Mouse (Mus musculus): ENCODE measurements around the gene Fam129b. TPM values are rescaled to one million over a fixed set of nuclear protein-coding genes. Genes with fewer than 3 reads are reported as not detected.
A peak's percentile ranks its signal among the peaks of the same experiment; 100 is the strongest.

Fam129b gene
- polyA plus RNA-seq, 2 experiments = 2.7 to 5.9 TPM

GRCm38 (mm10) chr2:32869721-32870274, 6.1 kb upstream of the Fam129b start:
- ATAC-seq (ENCODE audit: insufficient read depth) = no peak
- Histone ChIP-seq H3K4me2 (ENCODE audit: low read depth) (no peak overlapping the region), H3K27ac (no peak overlapping the region), H3K4me3 (ENCODE audit: insufficient read depth in 1 of 2, low read depth in 2 of 2, low read length in 2 of 2) (no peak overlapping the region), H3K36me3 (replicated peaks; ENCODE audit: control insufficient read depth, insufficient read depth, low read depth) (no peaks in the 10 kb centered on the region), H3K27me3 (ENCODE audit: control insufficient read depth, insufficient read depth, low read length) (no peaks in the 10 kb centered on the region), H3K9me3 (ENCODE audit: control insufficient read depth, low read length) (no peaks in the 10 kb centered on the region), H3K9ac (replicated peaks) (no peak overlapping the region), H3K4me1 (replicated peaks; ENCODE audit: control insufficient read depth in 2 of 2, insufficient read depth in 2 of 2, low read length in 1 of 2) (peaks cover 3 to 4% of the 10 kb centered on the region in 2 experiments; a peak in 2 of 4 replicates)
- WGBS (ENCODE audit: insufficient replicate concordance) = 54% methylated on average over 6 of the region's 6 CpGs
- TF ChIP-seq EP300 (IDR thresholded peaks at IDR 0.05; ENCODE audit: low read depth) (no peak), CTCF (IDR thresholded peaks at IDR 0.05; ENCODE audit: low read depth) (no peak)
- no peak for DNase-seq (ENCODE audit: low read depth in 3 of 3, low spot score in 3 of 3)

- no peaks in the 10 kb centered on the region for H3K27me3 ChIP-seq (ENCODE audit: control insufficient read depth, insufficient read depth, low read length)
- DNase-seq (ENCODE audit: low read depth in 3 of 3, low spot score in 3 of 3) (no peak), ATAC-seq (ENCODE audit: insufficient read depth) (no peak)
- H3K27ac ChIP-seq = no peak overlapping the region
- H3K4me3 ChIP-seq (ENCODE audit: insufficient read depth in 1 of 2, low read depth in 2 of 2, low read length in 2 of 2) = no peak overlapping the region
- H3K9me3 ChIP-seq (ENCODE audit: control insufficient read depth, low read length) = no peaks in the 10 kb centered on the region
- TF ChIP-seq EP300 (IDR thresholded peaks at IDR 0.05; ENCODE audit: low read depth) = no peak
- TF ChIP-seq CTCF (IDR thresholded peaks at IDR 0.05; ENCODE audit: low read depth) = no peak
- peaks cover 7 to 9% of the 10 kb centered on the region in 2 experiments for H3K4me1 ChIP-seq (replicated peaks; ENCODE audit: control insufficient read depth in 2 of 2, insufficient read depth in 2 of 2, low read length in 1 of 2)
- 38% methylated on average over 8 of the region's 8 CpGs for WGBS (ENCODE audit: insufficient replicate concordance)
- no peaks in the 10 kb centered on the region for H3K36me3 ChIP-seq (replicated peaks; ENCODE audit: control insufficient read depth, insufficient read depth, low read depth)
- H3K9ac ChIP-seq (replicated peaks) = no peak overlapping the region
- no peak overlapping the region for H3K4me2 ChIP-seq (ENCODE audit: low read depth)
Observed at GRCm38 (mm10) chr2:32870275-32871100, 5.4 kb upstream of the Fam129b start.

DNA sequence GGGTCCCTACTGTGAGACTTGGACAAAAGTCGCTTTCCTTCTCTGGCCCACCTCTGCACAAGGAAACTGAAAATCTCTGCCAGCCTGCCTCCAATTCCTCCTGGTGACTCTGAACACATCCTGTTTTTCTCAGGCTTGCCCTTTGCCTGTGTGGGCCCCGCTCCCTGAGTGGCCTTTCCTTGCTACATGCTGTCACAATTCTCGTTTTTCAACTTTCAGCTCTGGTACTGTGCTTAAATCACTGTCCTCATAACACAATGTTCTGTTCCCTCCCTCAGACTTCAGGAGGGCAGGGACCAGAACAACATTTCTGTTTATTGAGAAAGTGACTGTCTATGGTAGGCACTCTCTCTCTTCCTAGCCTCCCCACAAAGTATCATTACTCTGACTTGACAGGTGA, 1.8 kb upstream of the Fam129b start:
- DNase-seq (ENCODE audit: low read depth in 3 of 3, low spot score in 3 of 3) = no peak
- Histone ChIP-seq H3K9me3 (ENCODE audit: control insufficient read depth, low read length) (no peaks in the 10 kb centered on the region), H3K36me3 (replicated peaks; ENCODE audit: control insufficient read depth, insufficient read depth, low read depth) (no peaks in the 10 kb centered on the region), H3K27ac (no peak overlapping the region), H3K4me3 (ENCODE audit: insufficient read depth in 1 of 2, low read depth in 2 of 2, low read length in 2 of 2) (no peak overlapping the region), H3K27me3 (ENCODE audit: control insufficient read depth, insufficient read depth, low read length) (no peaks in the 10 kb centered on the region; the same call in 1 of the 2 replicates), H3K9ac (replicated peaks) (no peak overlapping the region), H3K4me2 (ENCODE audit: low read depth) (no peak overlapping the region), H3K4me1 (replicated peaks; ENCODE audit: control insufficient read depth in 2 of 2, insufficient read depth in 2 of 2, low read length in 1 of 2) (peaks cover 9 to 20% of the 10 kb centered on the region in 2 experiments)
- TF ChIP-seq CTCF (IDR thresholded peaks at IDR 0.05; ENCODE audit: low read depth) (no peak), EP300 (IDR thresholded peaks at IDR 0.05; ENCODE audit: low read depth) (no peak)
- 55% methylated on average over 3 of the region's 3 CpGs for WGBS (ENCODE audit: insufficient replicate concordance)
- ATAC-seq (ENCODE audit: insufficient read depth) = no peak

DNA sequence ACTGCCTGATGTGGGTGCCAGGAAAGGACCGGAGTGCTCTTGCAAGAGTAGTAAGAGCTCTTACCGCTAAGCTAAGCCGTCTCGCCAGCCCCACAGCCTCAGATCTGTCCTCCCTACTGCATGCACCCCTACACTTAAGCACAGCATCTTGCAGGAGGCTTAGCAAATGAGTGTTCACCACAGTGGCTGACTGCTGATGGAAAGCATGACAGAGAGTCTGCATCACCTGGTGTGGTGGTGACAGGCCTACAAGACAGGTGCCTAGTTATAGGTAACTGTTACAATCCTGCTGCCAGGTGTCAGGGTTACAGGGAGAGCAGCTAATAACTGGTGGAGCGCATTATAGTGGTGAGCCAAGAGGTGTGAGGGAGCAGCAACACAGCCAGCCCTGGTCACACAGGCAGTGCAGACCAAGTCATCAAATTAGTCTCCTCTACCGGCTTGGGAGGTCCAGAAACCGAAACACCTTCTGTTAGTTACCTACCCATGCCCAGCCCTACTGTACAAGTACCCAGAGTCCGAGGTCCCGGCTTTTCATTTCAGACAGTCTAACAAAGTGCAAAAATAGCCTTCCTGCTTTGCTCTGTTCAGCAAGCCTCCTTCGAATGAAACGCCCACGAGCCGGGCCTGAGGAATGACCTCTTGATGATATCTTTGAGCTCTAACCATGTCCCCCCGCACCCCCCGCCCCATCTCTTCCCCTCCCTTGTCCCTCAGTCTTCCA, 801 bp upstream of the Fam129b start:
- TF ChIP-seq EP300 (IDR thresholded peaks at IDR 0.05; ENCODE audit: low read depth) (no peak), CTCF (IDR thresholded peaks at IDR 0.05; ENCODE audit: low read depth) (no peak)
- peak; percentile 4; the same call in 1 of the 2 replicates for ATAC-seq (ENCODE audit: insufficient read depth)
- Histone ChIP-seq H3K27me3 (ENCODE audit: control insufficient read depth, insufficient read depth, low read length) (no peaks in the 10 kb centered on the region; the same call in 1 of the 2 replicates), H3K4me2 (ENCODE audit: low read depth) (peak overlapping the region; percentile 79), H3K4me1 (replicated peaks; ENCODE audit: control insufficient read depth in 2 of 2, insufficient read depth in 2 of 2, low read length in 1 of 2) (peaks cover 6 to 20% of the 10 kb centered on the region in 2 experiments), H3K9me3 (ENCODE audit: control insufficient read depth, low read length) (no peaks in the 10 kb centered on the region), H3K4me3 (ENCODE audit: insufficient read depth in 1 of 2, low read depth in 2 of 2, low read length in 2 of 2) (peak overlapping the region; percentile 60 to 67; a peak in 3 of 4 replicates), H3K9ac (replicated peaks) (no peak overlapping the region), H3K27ac (no peak overlapping the region), H3K36me3 (replicated peaks; ENCODE audit: control insufficient read depth, insufficient read depth, low read depth) (no peaks in the 10 kb centered on the region)
- 24% methylated on average over 15 of the region's 15 CpGs for WGBS (ENCODE audit: insufficient replicate concordance)
- DNase-seq (ENCODE audit: low read depth in 3 of 3, low spot score in 3 of 3) = no peak

Measured in liver, embryonic 14.5 days (tissue).